Mouse (Mus musculus) hindbrain, embryonic 14.5 days (tissue): Measurements from ENCODE around the gene Pip5k1b. TPM values are rescaled to one million over a fixed set of nuclear protein-coding genes. Genes with fewer than 3 reads are reported as not detected.

ENCODE experiments used
- ATAC-seq: fragments of 200-750 bp; cut with Nextera tagmentation; 2 replicates; pipeline ENCODE4 v1.8.0; 2017; ENCODE audit warnings: moderate number of reproducible peaks, mild to moderate bottlenecking, moderate TSS enrichment, moderate library complexity; ENCODE audit not compliant: low FRiP score
- DNase-seq: peaks from one replicate; pipeline ENCODE4 v3.0.0-alpha.2; 2015; ENCODE audit warnings: low spot score
- H3K27ac ChIP-seq: fragments of 300-500 bp; sonication (generic); 2 replicates; pipeline ENCODE4 v1.5.1; 2014; ENCODE audit warnings: mild to moderate bottlenecking, moderate library complexity
- H3K27me3 ChIP-seq: fragments of 300-500 bp; sonication (generic); 2 replicates; pipeline ENCODE4 v1.6.1; 2014; ENCODE audit warnings: mild to moderate bottlenecking, low read length, mixed read lengths; ENCODE audit not compliant: control insufficient read depth, insufficient read depth
- H3K36me3 ChIP-seq: fragments of 300-500 bp; sonication (generic); replicated peaks from 2 replicates; pipeline ENCODE4 v1.6.1; 2014; ENCODE audit not compliant: control insufficient read depth, insufficient read depth
- H3K4me1 ChIP-seq: fragments of 300-500 bp; sonication (generic); replicated peaks from 2 replicates; pipeline ENCODE4 v1.6.1; 2014; ENCODE audit warnings: antibody characterized with exemption, low read length, mixed read lengths; ENCODE audit not compliant: control insufficient read depth, insufficient read depth
- H3K4me2 ChIP-seq: fragments of 300-500 bp; sonication (generic); replicated peaks from 2 replicates; pipeline ENCODE4 v1.6.1; 2014; ENCODE audit warnings: mild to moderate bottlenecking, moderate library complexity
- H3K4me3 ChIP-seq: fragments of 300-500 bp; sonication (generic); replicated peaks from 2 replicates; pipeline ENCODE4 v1.5.1; 2014; ENCODE audit warnings: mild to moderate bottlenecking, low read length
- H3K9ac ChIP-seq: fragments of 300-500 bp; sonication (generic); 2 replicates; pipeline ENCODE4 v1.6.1; 2014
- H3K9me3 ChIP-seq: fragments of 300-500 bp; sonication (generic); 2 replicates; pipeline ENCODE4 v1.6.1; 2016; ENCODE audit warnings: low read length; ENCODE audit not compliant: control insufficient read depth
- WGBS: fragments of 180-500 bp; shearing (Covaris S2); extraction: QIAGEN DNeasy Blood & Tissue Kit; methylation state at CpG from one replicate; pipeline ENCODE4 v1.1.7; 2014; 5-methylcytosine and 5-hydroxymethylcytosine counted together
- polyA plus RNA-seq: library from polyadenylated mRNA; unstranded; fragments of >200 nt; fragmentation: Nextera tagmentation; extraction: Ambion mirVana; gene quantifications from 2 replicates; pipeline ENCODE4 v1.2.1, GENCODE M21; 2014

Gene Pip5k1b
- polyA plus RNA-seq, 1 experiment from 2014 or later = 3.9 TPM

DNA sequence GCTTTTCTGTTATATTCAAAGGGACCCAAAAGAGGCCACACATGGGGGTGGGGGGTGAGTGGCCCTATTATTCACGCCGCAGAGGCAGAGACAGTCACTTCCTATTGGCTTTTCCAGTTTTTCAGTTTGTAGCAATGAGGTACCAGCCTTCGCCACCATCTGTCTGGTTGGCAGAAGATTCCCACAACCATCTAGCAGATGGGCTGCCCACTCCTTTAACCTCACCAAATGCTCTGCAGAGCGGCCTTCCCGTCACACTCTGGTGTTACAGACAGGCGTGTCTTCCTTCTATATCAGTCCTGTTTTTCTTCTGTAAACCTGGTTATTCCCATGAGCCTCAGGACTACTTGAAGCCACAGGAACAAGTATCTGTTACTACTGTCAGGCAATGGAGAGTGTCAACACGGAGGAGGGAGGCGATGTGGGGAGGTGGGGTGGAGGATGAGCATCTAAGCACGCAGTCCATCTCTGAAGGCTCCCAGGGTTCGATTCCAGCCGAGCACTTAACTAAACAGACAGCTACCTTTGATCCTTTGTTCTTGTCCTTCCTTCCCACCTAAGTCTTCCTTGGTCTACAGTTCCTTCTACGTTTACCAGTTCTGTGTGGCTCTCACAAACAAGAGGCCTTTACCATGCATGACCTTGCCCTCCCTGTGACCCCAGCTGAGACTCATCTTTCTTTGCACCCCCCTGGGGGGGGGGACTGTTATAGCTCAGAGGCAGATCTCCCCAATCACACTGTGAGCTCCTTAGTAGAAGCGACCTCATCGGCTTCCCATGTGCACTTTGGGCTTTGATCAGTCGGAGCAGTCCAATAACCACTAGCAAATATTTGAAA is 32.0 kb downstream of the Pip5k1b start:
- no peak for ATAC-seq
- no peaks in the 10 kb centered on the region for H3K27me3 ChIP-seq
- no peaks in the 10 kb centered on the region for H3K36me3 ChIP-seq
- no peak overlapping the region for H3K4me2 ChIP-seq
- DNase-seq = no peak
- H3K27ac ChIP-seq = no peak overlapping the region
- 83% methylated on average over 15 of the region's 15 CpGs for WGBS
- H3K4me3 ChIP-seq = no peak overlapping the region
- no peak overlapping the region for H3K9ac ChIP-seq
- no peaks in the 10 kb centered on the region for H3K9me3 ChIP-seq
- H3K4me1 ChIP-seq = no peaks in the 10 kb centered on the region

DNA sequence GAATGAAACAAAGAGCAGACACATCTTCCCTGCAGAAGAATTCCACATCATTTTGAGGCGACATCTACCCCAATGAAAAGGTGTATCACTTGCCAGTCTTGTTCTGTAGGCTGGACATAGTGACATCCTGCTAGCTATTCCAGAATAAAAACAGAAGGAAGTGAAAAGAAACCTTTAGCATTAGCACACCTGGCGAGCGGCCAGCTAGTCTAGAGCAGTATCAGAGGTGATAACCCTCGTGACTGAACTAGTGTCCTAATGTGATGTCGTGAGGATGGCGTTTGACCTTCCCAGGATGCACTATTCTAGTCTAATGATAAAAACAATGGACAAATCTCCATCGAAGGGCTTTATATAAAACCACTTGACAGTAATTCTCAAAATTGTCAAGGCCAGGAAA is 33.7 kb downstream of the Pip5k1b start:
- no peaks in the 10 kb centered on the region for H3K4me1 ChIP-seq
- H3K9ac ChIP-seq = no peak overlapping the region
- H3K36me3 ChIP-seq = no peaks in the 10 kb centered on the region
- WGBS = 94% methylated on average over 7 of the region's 7 CpGs
- no peak overlapping the region for H3K27ac ChIP-seq
- no peak for ATAC-seq
- no peak for DNase-seq
- no peak overlapping the region for H3K4me2 ChIP-seq
- H3K9me3 ChIP-seq = no peaks in the 10 kb centered on the region
- no peak overlapping the region for H3K4me3 ChIP-seq
- no peaks in the 10 kb centered on the region for H3K27me3 ChIP-seq

- no peaks in the 10 kb centered on the region for H3K4me1 ChIP-seq
- 89% methylated on average over 9 of the region's 9 CpGs for WGBS
- no peaks in the 10 kb centered on the region for H3K9me3 ChIP-seq
- no peaks in the 10 kb centered on the region for H3K27me3 ChIP-seq
- no peak overlapping the region for H3K27ac ChIP-seq
- ATAC-seq (no peak), DNase-seq (no peak)
- no peak overlapping the region for H3K4me3 ChIP-seq
- H3K9ac ChIP-seq = no peak overlapping the region
- no peak overlapping the region for H3K4me2 ChIP-seq
- H3K36me3 ChIP-seq = no peaks in the 10 kb centered on the region
Observed at GRCm38 (mm10) chr19:24521146-24521545, 34.5 kb downstream of the Pip5k1b start.

GRCm38 (mm10) chr19:24519732-24520409 is 35.8 kb downstream of the Pip5k1b start:
- no peaks in the 10 kb centered on the region for H3K4me1 ChIP-seq
- no peak overlapping the region for H3K9ac ChIP-seq
- ATAC-seq (no peak), DNase-seq (no peak)
- H3K4me2 ChIP-seq = no peak overlapping the region
- 88% methylated on average over 6 of the region's 6 CpGs for WGBS
- no peaks in the 10 kb centered on the region for H3K9me3 ChIP-seq
- H3K4me3 ChIP-seq = no peak overlapping the region
- H3K36me3 ChIP-seq = no peaks in the 10 kb centered on the region
- no peaks in the 10 kb centered on the region for H3K27me3 ChIP-seq
- H3K27ac ChIP-seq = no peak overlapping the region

DNA sequence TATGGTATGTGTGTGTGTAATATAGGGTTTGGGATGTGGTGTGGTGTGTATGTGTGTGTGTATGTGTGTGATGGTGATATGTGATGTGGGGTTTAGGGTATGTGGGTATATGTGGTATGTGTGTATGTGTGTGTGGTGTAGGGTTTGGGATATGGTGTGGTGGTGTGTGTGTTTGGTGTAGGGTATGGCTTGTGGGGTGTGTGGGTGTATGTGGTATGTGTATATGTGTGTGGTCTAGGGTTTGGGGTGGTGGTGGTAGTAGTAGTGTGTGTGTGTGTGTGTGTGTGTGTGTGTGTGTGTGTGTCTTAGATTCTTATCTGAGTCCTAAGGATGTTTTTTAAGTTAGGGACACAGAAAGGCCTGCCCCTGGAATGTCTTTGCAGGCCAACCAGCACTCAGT is 37.3 kb downstream of the Pip5k1b start:
- no peak for DNase-seq
- H3K4me2 ChIP-seq = no peak overlapping the region
- 0 out of 2 replicates have a peak, but pooled peaks have one; percentile 11 for ATAC-seq
- no peaks in the 10 kb centered on the region for H3K27me3 ChIP-seq
- no peaks in the 10 kb centered on the region for H3K36me3 ChIP-seq
- no peak overlapping the region for H3K4me3 ChIP-seq
- no peaks in the 10 kb centered on the region for H3K4me1 ChIP-seq
- H3K27ac ChIP-seq = no peak overlapping the region
- no peak overlapping the region for H3K9ac ChIP-seq
- H3K9me3 ChIP-seq = no peaks in the 10 kb centered on the region

DNA sequence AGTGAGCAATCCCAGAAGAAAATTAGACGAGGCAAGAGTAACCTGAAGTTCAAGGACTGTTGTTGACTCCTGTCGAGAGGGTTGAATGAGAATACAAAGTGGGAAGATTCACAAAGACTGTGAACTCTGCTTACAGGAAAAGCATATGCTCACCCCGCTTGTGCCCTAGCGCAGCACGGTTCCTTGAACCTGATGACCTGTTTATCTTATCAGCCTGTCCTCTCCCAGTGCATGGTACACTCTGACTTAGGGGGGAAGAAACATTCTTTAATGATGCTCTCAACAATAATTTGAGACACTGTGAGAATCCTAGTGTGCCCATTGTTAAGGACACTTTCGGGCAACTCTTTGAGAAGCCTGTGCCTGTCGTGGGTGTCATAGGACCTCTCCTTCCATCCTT is 38.6 kb downstream of the Pip5k1b start:
- 87% methylated on average over 7 of the region's 7 CpGs for WGBS
- H3K4me2 ChIP-seq = no peak overlapping the region
- DNase-seq (no peak), ATAC-seq (no peak)
- no peak overlapping the region for H3K27ac ChIP-seq
- no peaks in the 10 kb centered on the region for H3K4me1 ChIP-seq
- H3K27me3 ChIP-seq = no peaks in the 10 kb centered on the region
- H3K9me3 ChIP-seq = no peaks in the 10 kb centered on the region
- H3K4me3 ChIP-seq = no peak overlapping the region
- no peaks in the 10 kb centered on the region for H3K36me3 ChIP-seq
- no peak overlapping the region for H3K9ac ChIP-seq

DNA sequence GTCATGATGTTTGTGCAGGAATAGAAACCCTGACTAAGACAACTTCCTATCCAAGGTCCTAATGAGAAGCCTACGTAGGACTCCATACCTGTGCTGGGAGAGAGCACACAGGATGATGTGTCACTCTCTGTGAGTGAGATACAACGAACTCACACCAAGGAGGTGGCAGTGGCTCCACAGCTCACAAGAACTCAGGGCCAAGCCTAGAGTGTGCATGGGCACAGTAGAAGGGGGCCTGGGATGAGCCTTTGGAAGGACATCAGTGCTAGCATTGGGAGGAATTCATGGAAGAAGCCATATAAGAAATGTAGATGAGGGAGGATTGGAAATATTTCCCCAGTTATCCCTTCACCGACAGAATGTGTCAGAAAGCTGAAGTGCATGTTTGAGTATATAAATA is 39.7 kb downstream of the Pip5k1b start:
- Histone ChIP-seq H3K27me3 (no peaks in the 10 kb centered on the region), H3K4me2 (no peak overlapping the region), H3K36me3 (no peaks in the 10 kb centered on the region), H3K9ac (no peak overlapping the region), H3K9me3 (no peaks in the 10 kb centered on the region), H3K27ac (no peak overlapping the region), H3K4me3 (no peak overlapping the region), H3K4me1 (no peaks in the 10 kb centered on the region)
- DNase-seq (no peak), ATAC-seq (no peak)
- 93% methylated on average over 3 of the region's 3 CpGs for WGBS

DNA sequence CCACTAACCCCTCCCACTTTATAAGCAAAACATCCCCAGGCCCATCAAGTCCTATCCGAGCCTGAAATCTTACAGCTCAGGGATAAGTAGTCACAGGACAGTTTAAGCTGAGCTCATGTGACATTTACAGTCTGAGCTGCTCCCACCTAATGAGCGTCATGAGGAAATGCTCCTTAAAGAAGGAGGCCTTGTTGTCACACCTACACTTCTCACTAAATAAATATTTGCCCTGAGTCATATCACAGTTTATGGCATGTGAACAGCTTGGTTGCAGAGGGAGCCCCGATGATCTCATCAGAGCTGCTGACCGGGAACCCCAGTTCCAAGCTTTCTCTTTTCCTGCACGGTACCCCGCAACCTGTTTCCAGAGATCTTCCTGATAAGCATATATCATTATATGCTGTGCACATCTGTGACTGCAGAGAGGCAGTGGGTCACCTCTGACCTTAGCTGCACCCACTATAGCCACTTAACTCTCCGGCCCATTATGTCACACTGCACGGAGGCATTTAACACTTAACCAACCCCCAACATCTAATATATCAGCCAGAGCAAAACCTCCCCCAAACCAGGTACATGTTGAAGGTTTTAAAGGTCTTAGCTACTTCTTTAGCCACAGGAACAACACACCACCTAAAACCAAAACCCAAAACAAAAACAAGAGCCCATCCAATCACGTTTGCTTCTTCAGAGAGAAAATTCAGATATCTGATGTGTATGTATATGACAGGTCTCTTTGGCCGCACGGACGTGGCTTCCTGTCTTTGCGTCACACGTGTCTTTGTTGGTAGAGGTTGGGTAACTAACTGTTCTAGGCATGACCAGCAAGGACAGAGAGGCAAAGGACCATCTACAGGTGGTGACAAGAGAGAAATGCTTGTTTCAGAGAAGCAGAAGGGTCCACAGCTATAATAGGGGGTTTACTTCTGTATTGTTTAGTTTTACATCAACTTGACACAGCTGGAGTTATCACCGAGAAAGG is 40.7 kb downstream of the Pip5k1b start:
- no peaks in the 10 kb centered on the region for H3K9me3 ChIP-seq
- no peaks in the 10 kb centered on the region for H3K4me1 ChIP-seq
- no peak overlapping the region for H3K4me3 ChIP-seq
- H3K36me3 ChIP-seq = no peaks in the 10 kb centered on the region
- H3K4me2 ChIP-seq = no peak overlapping the region
- ATAC-seq (no peak), DNase-seq (no peak)
- WGBS = 90% methylated on average over 15 of the region's 15 CpGs
- no peak overlapping the region for H3K27ac ChIP-seq
- H3K9ac ChIP-seq = no peak overlapping the region
- no peaks in the 10 kb centered on the region for H3K27me3 ChIP-seq
